Mouse (Mus musculus) G1E-ER4 (cell line): ENCODE results near the gene Pgam1. TPM values are rescaled to one million over a fixed set of nuclear protein-coding genes. Genes with fewer than 3 reads are reported as not detected.

ENCODE experiments used
- GATA1 ChIP-seq: IDR thresholded peaks from one replicate; pipeline ENCODE4 v1.8.0; 2012; ENCODE audit warnings: low read length, inconsistent platforms
- polyA plus RNA-seq: library from polyadenylated mRNA; stranded (reverse); fragments of >175 nt; gene quantifications from 2 replicates; pipeline ENCODE4 v1.2.3, GENCODE M21; 2012

Pgam1 gene
- polyA plus RNA-seq, 1 experiment: 461 TPM

GRCm38 (mm10) chr19:41934124-41934523 is 22.4 kb downstream of the Pgam1 start:
- TF ChIP-seq GATA1: no peak

GRCm38 (mm10) chr19:41935921-41936320 is 24.2 kb downstream of the Pgam1 start:
- TF ChIP-seq GATA1: no peak

GRCm38 (mm10) chr19:41938539-41938938 is 26.8 kb downstream of the Pgam1 start:
- no peak for TF ChIP-seq GATA1

- TF ChIP-seq GATA1: no peak
These were observed 32.1 kb downstream of the Pgam1 start for GRCm38 (mm10) chr19:41943841-41944240.

GRCm38 (mm10) chr19:41952287-41952686 is 40.6 kb downstream of the Pgam1 start:
- no peak for TF ChIP-seq GATA1

- TF ChIP-seq GATA1: no peak
These were observed 41.9 kb downstream of the Pgam1 start for GRCm38 (mm10) chr19:41953574-41953973.

Other genes starting within 250 kb of the Pgam1 start
- 0.01 and 0.03 TPM in 2 replicates for gene Slit1, start 168.3 kb upstream of the Pgam1 start, polyA plus RNA-seq
- gene Arhgap19, start 109.9 kb upstream of the Pgam1 start, polyA plus RNA-seq: 8.4 and 13.1 TPM in 2 replicates
- gene Frat1, start 82.0 kb upstream of the Pgam1 start, polyA plus RNA-seq: 65.6 and 72.2 TPM in 2 replicates
- gene Frat2, start 63.8 kb upstream of the Pgam1 start, polyA plus RNA-seq: 59.0 and 72.3 TPM in 2 replicates
- 45.6 and 48.0 TPM in 2 replicates for gene Rrp12, start 15.8 kb upstream of the Pgam1 start, polyA plus RNA-seq
- gene Exosc1, start 21.5 kb downstream of the Pgam1 start, polyA plus RNA-seq: 20.9 and 28.0 TPM in 2 replicates
- 27.4 and 39.9 TPM in 2 replicates for gene Zdhhc16, start 21.6 kb downstream of the Pgam1 start, polyA plus RNA-seq
- gene Mms19, start 69.2 kb downstream of the Pgam1 start, polyA plus RNA-seq: 11.9 and 12.0 TPM in 2 replicates
- gene Ubtd1, start 69.8 kb downstream of the Pgam1 start, polyA plus RNA-seq: 2.3 and 2.6 TPM in 2 replicates
- not detected in 2 replicates for gene Ankrd2, start 124.1 kb downstream of the Pgam1 start, polyA plus RNA-seq
- gene Hoga1, start 133.7 kb downstream of the Pgam1 start, polyA plus RNA-seq: not detected in 2 replicates
- not detected in 2 replicates for gene 4933411K16Rik, start 140.3 kb downstream of the Pgam1 start, polyA plus RNA-seq
- gene Morn4, start 174.4 kb downstream of the Pgam1 start, polyA plus RNA-seq: 1.4 and 1.6 TPM in 2 replicates
- 17.5 and 18.9 TPM in 2 replicates for gene Pi4k2a, start 178.5 kb downstream of the Pgam1 start, polyA plus RNA-seq
- gene Avpi1, start 217.1 kb downstream of the Pgam1 start, polyA plus RNA-seq: 81.4 and 107 TPM in 2 replicates
- gene Marveld1, start 235.5 kb downstream of the Pgam1 start, polyA plus RNA-seq: not detected in 2 replicates